Mouse (Mus musculus): ENCODE measurements at regions not wholly inside any gene's neighbourhood (a gene's known extent, or its start where the extent isn't known, plus 50 kb on each side); places are given as distances from the start of the nearest gene placed in this dataset.

DNA sequence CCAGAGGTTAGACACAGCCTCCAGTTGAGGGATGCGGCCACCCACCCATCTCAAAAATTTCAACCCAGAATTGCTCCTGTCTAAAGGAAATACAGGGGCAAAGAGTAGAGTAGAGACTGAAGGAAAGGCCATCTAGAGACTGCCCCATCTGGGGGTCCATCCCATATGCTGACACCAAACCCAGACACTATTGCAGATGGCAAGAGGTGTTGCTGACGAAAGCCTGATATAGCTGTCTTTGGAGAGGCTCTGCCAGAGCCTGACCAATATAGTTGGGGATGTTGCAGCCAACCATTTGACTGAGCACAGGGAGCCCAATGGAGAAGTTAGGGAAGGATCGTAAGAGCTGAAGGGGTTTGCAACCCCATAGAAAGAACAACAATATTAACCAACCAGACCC lies 141.6 kb upstream of the Reg3b start:
- no peak for DNase-seq (ENCODE audit: low spot score)

- DNase-seq (ENCODE audit: low spot score) = no peak
These were observed 126.1 kb upstream of the Reg3b start for GRCm38 (mm10) chr6:78244404-78244803.

DNA sequence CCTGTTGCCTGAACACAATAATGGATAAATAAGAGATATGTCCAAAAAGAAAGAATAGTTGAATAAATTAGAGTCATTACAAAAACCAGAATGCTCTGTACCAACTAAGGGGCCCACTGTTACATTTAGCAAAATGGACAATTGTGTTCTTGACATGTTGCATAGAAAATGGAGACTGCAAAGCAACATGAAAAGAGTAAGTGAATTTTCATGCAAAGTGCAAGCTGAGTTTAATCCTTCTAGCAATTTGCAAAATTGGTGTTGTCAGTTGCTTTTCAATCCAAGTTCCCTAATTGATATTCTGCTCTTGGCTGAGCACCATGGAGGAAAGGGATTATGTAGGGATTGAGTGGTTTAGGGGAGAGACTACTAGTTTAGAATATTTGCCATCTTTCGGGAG lies 125.4 kb upstream of the Reg3b start:
- DNase-seq (ENCODE audit: low spot score) = no peak

- no peak for DNase-seq (ENCODE audit: low spot score)
These were observed 120.4 kb upstream of the Reg3b start for GRCm38 (mm10) chr6:78250053-78250452.

DNA sequence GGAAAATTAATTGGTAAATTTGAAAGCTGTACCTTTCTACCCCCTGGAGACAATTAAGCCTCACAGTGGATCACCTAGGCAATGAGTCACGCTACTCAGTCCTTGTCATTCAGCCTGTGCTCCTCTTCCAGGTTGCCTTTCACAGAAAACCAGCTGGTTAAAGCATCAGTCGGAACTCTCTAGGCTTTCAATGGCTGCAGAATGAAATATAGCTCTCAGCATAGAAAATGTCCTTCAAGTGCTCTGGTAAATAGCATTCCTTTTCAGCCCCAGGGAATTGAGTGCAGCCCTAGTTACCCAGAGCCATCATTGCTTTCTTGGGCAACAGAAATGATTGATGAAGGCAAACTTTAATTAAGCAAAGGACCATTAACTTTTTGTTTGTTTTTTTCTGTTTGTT lies 119.9 kb upstream of the Reg3b start:
- no peak for DNase-seq (ENCODE audit: low spot score)

DNA sequence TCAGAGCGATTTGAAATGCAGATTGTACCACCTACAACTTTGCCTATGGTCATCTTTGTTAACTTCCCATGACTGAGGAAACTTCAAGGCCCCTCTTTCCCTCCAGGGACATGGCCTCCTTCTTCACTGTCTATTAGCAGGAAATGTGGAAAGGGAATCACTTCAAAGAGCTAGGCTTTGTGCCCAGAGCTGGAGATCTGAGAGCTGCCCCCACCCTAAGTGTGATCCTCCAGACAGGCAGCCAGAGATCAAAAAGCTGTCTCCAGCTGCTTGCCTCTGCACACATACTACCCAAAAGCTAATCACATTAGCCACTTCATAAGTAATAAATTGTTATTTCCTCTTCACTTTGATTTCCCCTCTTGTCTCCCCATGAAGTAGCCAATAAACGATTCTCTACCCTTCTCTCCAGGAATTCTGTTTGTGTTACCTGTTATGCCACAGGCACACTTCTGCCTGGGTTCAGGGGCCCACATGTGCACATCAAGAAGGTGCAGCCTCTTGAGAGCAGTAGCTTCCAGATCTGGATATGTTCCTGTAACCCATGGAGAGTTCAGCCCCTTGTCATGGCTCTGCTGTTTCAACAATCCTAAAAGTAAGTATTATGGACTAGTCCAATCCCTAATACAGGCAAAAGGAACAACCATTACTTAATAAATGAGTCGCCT lies 98.4 kb upstream of the Reg3b start:
- DNase-seq (ENCODE audit: low spot score) = no peak

DNA sequence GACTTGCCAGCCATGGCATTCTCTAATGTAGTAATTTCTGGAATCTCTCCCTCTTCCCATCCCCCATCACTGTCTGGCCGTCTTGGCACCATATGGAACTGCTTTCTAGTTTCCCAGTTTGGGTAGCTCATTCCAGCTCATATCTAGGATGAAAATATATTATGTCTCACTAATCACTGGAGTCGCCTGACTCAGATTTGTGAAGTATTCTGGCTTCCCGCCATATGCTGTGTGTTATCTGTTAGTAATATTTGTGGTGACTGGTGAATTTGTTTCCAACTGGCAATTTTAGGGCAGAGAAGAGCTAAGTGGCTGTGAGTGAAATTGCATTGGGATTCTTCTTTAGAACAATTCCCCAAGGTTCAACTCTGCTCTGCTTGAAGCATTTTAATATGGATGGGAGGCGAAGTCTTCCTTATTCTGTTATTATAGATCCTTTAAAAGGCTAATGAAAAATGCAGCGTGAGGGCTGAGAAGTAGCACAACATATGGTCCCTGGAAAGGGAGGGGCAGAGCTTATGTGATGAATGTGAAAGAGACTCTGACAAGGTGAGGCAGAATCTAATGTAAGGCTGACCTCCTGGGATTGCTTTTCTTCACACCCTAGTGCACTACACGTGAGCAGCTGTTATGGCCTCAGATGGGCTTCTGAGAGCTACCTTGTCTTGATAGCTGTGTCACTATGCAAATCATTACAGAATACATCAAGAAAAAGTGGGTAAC lies 92.3 kb upstream of the Reg3b start:
- DNase-seq (ENCODE audit: low spot score) = peak; percentile 6

- DNase-seq (ENCODE audit: low spot score) = no peak
These were observed 89.9 kb upstream of the Reg3b start for GRCm38 (mm10) chr6:78280541-78280940.

DNA sequence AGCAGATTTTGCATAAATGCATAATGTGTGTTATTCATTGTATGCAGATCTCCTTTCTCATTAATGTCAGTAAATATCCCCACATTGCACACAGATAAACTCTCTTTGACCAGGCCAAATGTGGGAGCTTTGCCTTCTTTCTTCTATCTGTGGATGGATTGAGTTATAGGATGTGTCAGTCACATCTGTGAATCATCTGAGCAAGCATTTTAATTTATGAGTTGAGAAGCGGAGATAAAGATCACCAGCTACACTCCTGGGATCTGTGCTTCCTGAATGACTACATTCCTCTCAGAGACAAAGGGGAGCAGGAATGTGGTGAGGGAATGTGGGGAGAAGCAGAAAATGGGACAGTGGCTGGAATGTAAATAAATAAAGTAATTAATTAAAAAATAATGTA lies 75.8 kb upstream of the Reg3b start:
- DNase-seq (ENCODE audit: low spot score) = no peak

DNA sequence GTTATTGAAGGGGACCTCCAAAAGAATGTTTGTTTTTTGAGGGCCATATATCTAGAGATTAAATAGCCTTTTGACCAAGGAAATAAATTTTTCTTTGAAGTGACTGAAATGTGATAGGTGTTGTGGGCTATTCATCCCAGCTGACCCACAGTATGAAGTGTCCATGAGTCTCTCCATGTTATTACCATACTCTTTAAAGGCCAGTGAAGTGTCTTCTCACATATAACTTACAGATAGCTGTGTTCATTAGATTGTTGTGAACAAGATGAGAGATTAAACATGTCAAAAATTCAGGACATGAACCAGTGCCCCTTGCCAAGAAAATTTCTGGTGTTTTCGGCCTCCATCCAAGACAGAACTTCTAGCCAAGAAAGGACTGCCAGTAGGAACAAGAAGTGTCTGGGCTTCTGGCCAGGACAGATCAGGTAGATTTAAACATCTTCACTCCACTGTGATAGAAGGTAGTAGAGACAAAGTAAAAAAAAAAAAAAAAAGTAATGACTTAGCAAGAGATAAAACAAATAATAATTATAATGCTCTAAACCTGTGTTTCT lies 67.2 kb upstream of the Reg3b start:
- DNase-seq (ENCODE audit: low spot score) = no peak

All from layer of hippocampus, adult 9-10 months (tissue).